Mouse (Mus musculus): ENCODE results near the gene Kifc3. TPM values are rescaled to one million over a fixed set of nuclear protein-coding genes. Genes with fewer than 3 reads are reported as not detected.
"Not testable (repeated sequence)": the region's sequence is repeated elsewhere in the genome, so short reads cannot be mapped to it uniquely, and the experiment has no call there.

Gene Kifc3
- 26.3 and 31.1 TPM in 2 replicates for polyA plus RNA-seq (2012; rRNA removed)

DNA sequence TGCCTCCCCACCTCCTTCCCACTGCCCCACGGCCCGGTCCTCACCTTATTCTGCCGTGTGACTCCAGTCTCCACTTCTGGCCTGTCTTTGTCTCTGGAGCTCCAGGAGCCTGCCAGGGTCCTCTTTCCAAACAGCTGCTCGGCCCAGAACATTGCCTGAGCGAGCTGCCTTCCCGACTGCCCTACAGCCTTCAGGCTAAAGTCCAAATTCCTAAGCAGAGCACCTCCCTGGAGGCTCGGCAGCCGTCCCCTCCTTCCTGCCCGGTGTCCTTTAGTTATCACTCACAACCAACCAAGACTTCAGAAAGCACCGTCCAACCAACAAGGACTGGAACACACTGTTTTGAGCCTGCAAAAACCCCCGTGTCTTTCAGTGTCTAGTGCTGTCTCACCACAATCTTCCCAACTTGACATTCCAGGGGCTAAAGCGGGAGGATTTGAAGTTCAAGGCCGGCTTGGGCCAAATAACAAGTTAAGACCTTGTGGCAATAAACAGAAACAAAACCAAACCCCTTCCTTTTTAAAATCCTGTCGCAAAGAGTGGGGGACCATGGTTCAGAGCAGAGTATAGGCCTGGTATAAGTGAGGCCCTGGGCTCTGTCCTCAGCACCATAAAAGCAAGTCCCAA, at the start of gene Kifc3:
Gene Kifc3 (minus strand): TSS at position 164 of the 627 bp plus-strand sequence.
- DNase-seq (ENCODE audit: low read depth) = no peak
- TF ChIP-seq CTCF (IDR thresholded peaks at IDR 0.05; ENCODE audit: borderline replicate concordance, extremely low read depth, insufficient read depth, insufficient read length) (no peak), POLR2A (IDR thresholded peaks at IDR 0.05; ENCODE audit: borderline replicate concordance, extremely low read depth, insufficient read depth, insufficient read length, poor library complexity, severe bottlenecking) (no peak)

GRCm38 (mm10) chr8:95252056-95252455, 49.4 kb upstream of the Kifc3 start:
- TF ChIP-seq POLR2A (IDR thresholded peaks at IDR 0.05; ENCODE audit: borderline replicate concordance, extremely low read depth, insufficient read depth, insufficient read length, poor library complexity, severe bottlenecking) = no peak
- no peak for TF ChIP-seq CTCF (IDR thresholded peaks at IDR 0.05; ENCODE audit: borderline replicate concordance, extremely low read depth, insufficient read depth, insufficient read length)
- no peak for DNase-seq (ENCODE audit: low read depth)

DNA sequence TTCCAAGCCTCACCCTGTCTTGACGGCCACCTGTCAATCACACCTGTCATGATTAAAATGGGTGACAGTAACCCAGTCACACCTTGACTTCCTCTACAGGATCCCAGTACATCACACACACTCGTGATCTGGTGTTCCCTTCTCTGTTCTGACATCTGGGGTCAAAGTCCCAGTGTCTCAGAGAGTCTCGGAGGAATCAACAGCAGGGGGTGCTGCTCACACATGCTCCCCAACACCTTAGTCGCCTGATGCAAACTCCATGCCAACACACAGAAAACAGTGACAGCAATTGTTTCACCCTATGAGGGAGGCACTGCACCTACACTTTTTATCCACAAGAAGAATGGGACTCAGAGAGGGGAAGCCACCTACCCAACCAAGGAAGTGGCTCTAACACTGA, 47.2 kb upstream of the Kifc3 start:
- TF ChIP-seq CTCF (IDR thresholded peaks at IDR 0.05; ENCODE audit: borderline replicate concordance, extremely low read depth, insufficient read depth, insufficient read length) (0 out of 2 replicates have a peak, but pooled peaks have one; percentile 8), POLR2A (IDR thresholded peaks at IDR 0.05; ENCODE audit: borderline replicate concordance, extremely low read depth, insufficient read depth, insufficient read length, poor library complexity, severe bottlenecking) (no peak)
- no peak for DNase-seq (ENCODE audit: low read depth)

DNA sequence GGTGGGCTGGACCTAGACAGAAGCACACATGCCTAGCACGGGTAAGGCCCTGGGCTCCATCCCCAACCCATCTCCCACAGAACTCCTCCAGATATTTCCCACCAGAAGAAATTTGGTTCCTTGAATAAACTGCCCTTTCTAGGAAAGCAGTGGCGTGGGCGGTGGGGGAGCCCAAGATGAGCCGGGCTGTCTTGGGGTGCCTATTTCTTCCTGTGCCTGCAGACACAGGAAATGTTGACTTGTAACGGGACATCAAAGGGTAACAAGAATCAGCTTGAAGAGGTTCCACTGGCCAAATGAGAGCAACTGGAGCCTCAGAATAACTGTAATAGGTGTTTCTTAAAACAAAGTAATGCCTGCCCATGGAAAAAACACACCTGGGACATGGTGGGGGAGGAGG, 44.7 kb upstream of the Kifc3 start:
- DNase-seq (ENCODE audit: low read depth) = no peak
- TF ChIP-seq POLR2A (IDR thresholded peaks at IDR 0.05; ENCODE audit: borderline replicate concordance, extremely low read depth, insufficient read depth, insufficient read length, poor library complexity, severe bottlenecking) (no peak), CTCF (IDR thresholded peaks at IDR 0.05; ENCODE audit: borderline replicate concordance, extremely low read depth, insufficient read depth, insufficient read length) (no peak)

DNA sequence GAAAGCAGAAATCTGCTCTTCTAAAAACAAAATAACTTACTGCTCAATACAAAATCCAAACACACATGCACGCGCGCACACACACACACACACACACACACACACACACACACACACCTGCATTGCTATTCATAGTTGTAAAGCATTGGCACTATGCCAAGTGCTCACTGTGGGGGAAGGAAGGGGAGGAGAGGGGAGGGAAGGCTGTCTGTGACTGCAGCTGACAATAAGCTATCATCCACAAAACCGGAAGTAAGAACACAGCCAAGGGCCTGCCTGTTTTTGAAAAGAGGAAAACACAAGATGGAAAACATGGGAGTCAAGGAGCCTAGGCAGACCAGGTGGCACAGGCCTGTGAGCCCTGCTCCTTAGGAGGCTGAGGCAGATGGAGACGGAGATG, 42.6 kb upstream of the Kifc3 start:
- TF ChIP-seq POLR2A (IDR thresholded peaks at IDR 0.05; ENCODE audit: borderline replicate concordance, extremely low read depth, insufficient read depth, insufficient read length, poor library complexity, severe bottlenecking) = no peak
- TF ChIP-seq CTCF (IDR thresholded peaks at IDR 0.05; ENCODE audit: borderline replicate concordance, extremely low read depth, insufficient read depth, insufficient read length) = no peak

DNA sequence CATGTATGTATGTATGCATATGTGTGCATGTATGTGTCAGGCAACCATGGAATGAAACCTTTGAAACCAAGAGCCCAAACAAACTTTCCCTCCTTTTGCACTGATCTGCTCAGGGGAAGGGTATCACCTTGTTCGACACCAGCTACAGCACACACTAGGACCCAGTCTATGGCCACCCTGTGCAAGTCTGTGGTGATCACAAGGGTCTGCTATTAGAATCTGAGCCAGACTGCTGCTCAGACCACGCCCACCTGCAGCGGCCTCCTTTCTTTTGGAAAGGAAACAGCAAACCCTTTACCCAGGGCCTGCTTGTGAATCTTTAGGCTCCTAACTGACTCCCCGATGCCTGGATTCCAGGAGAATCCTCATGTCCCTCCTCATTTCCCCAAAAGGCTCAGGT, 41.2 kb upstream of the Kifc3 start:
- TF ChIP-seq POLR2A (IDR thresholded peaks at IDR 0.05; ENCODE audit: borderline replicate concordance, extremely low read depth, insufficient read depth, insufficient read length, poor library complexity, severe bottlenecking) (no peak), CTCF (IDR thresholded peaks at IDR 0.05; ENCODE audit: borderline replicate concordance, extremely low read depth, insufficient read depth, insufficient read length) (no peak)
- DNase-seq (ENCODE audit: low read depth) = peak; percentile 84

More for the DNA sequence above, 42.6 kb upstream of the Kifc3 start:
- peak; percentile 95 for DNase-seq (ENCODE audit: low read depth)

- TF ChIP-seq CTCF (IDR thresholded peaks at IDR 0.05; ENCODE audit: borderline replicate concordance, extremely low read depth, insufficient read depth, insufficient read length) (no peak), POLR2A (IDR thresholded peaks at IDR 0.05; ENCODE audit: borderline replicate concordance, extremely low read depth, insufficient read depth, insufficient read length, poor library complexity, severe bottlenecking) (no peak)
- peak; percentile 99 for DNase-seq (ENCODE audit: low read depth)
Observed at GRCm38 (mm10) chr8:95242826-95243571, 40.4 kb upstream of the Kifc3 start.

GRCm38 (mm10) chr8:95242099-95242825, 39.6 kb upstream of the Kifc3 start:
- DNase-seq (ENCODE audit: low read depth) = peak; percentile 34
- TF ChIP-seq POLR2A (IDR thresholded peaks at IDR 0.05; ENCODE audit: borderline replicate concordance, extremely low read depth, insufficient read depth, insufficient read length, poor library complexity, severe bottlenecking) = no peak
- TF ChIP-seq CTCF (IDR thresholded peaks at IDR 0.05; ENCODE audit: borderline replicate concordance, extremely low read depth, insufficient read depth, insufficient read length) = no peak

DNA sequence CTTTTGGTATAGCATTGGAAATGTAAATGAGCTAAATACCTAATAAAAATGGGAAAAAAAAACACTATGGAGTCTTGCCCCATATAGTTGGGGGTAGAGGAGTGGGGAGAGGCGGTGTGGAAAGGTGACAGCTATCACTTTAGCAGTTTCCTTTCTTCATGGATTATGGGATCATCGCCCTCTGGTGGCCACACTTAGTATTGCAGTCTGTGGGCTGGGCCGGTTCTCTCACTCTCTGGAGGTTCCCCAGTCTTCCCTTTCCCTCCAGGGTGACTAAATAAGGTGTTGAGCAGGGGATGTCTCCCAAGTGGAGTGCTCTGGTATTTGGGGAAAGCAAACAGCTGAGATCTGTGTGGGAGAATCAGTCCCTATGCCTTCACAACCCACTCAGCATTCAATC, 33.1 kb upstream of the Kifc3 start:
- DNase-seq (ENCODE audit: low read depth) = peak; percentile 59
- TF ChIP-seq POLR2A (IDR thresholded peaks at IDR 0.05; ENCODE audit: borderline replicate concordance, extremely low read depth, insufficient read depth, insufficient read length, poor library complexity, severe bottlenecking) (no peak), CTCF (IDR thresholded peaks at IDR 0.05; ENCODE audit: borderline replicate concordance, extremely low read depth, insufficient read depth, insufficient read length) (peak; percentile 88)

GRCm38 (mm10) chr8:95230086-95230485, 27.5 kb upstream of the Kifc3 start:
- DNase-seq (ENCODE audit: low read depth) = not testable (repeated sequence)

- DNase-seq (ENCODE audit: low read depth) = no peak
- TF ChIP-seq CTCF (IDR thresholded peaks at IDR 0.05; ENCODE audit: borderline replicate concordance, extremely low read depth, insufficient read depth, insufficient read length) (no peak), POLR2A (IDR thresholded peaks at IDR 0.05; ENCODE audit: borderline replicate concordance, extremely low read depth, insufficient read depth, insufficient read length, poor library complexity, severe bottlenecking) (no peak)
Observed at GRCm38 (mm10) chr8:95227151-95227468, 24.5 kb upstream of the Kifc3 start.
